Mouse (Mus musculus) neural tube, embryonic 11.5 days (tissue): ENCODE results near the gene Unkl. TPM values are rescaled to one million over a fixed set of nuclear protein-coding genes. Genes with fewer than 3 reads are reported as not detected.

Experiments used
- ATAC-seq: fragments of 200-750 bp; cut with Nextera tagmentation; 2 replicates; pipeline ENCODE4 v1.8.0; 2017; ENCODE audit warnings: moderate number of reproducible peaks, mild to moderate bottlenecking, moderate TSS enrichment, moderate library complexity; ENCODE audit not compliant: insufficient read depth, low FRiP score, low TSS enrichment
- DNase-seq: peaks from one replicate; pipeline ENCODE4 v3.0.0-alpha.2; 2015; ENCODE audit warnings: low spot score
- H3K27ac ChIP-seq: fragments of 300-500 bp; sonication (generic); 2 replicates; pipeline ENCODE4 v1.5.1; 2014; ENCODE audit warnings: low read depth, mild to moderate bottlenecking, low read length
- H3K27me3 ChIP-seq: fragments of 300-500 bp; sonication (generic); 2 replicates; pipeline ENCODE4 v1.6.1; 2014; ENCODE audit warnings: mild to moderate bottlenecking, low read length, mixed read lengths; ENCODE audit not compliant: control insufficient read depth, insufficient read depth
- H3K36me3 ChIP-seq: fragments of 300-500 bp; sonication (generic); 2 replicates; pipeline ENCODE4 v1.6.1; 2014; ENCODE audit warnings: mild to moderate bottlenecking, low read length, moderate library complexity, mixed read lengths; ENCODE audit not compliant: control insufficient read depth, insufficient read depth
- H3K4me1 ChIP-seq: fragments of 300-500 bp; sonication (generic); 2 replicates; pipeline ENCODE4 v1.6.1; 2014; ENCODE audit warnings: low read length, mixed read lengths; ENCODE audit not compliant: control insufficient read depth, insufficient read depth
- H3K4me2 ChIP-seq: fragments of 300-500 bp; sonication (generic); 2 replicates; pipeline ENCODE4 v1.6.1; 2014; ENCODE audit warnings: low read depth, mild to moderate bottlenecking, moderate library complexity
- H3K4me3 ChIP-seq: fragments of 300-500 bp; sonication (generic); 2 replicates; pipeline ENCODE4 v1.5.1; 2014; ENCODE audit warnings: low read depth, low read length
- H3K9ac ChIP-seq: fragments of 300-500 bp; sonication (generic); 2 replicates; pipeline ENCODE4 v1.6.1; 2014; ENCODE audit warnings: mild to moderate bottlenecking, low read length
- H3K9me3 ChIP-seq: fragments of 300-500 bp; sonication (generic); 2 replicates; pipeline ENCODE4 v1.6.1; 2016; ENCODE audit warnings: low read length; ENCODE audit not compliant: control insufficient read depth
- WGBS: fragments of 180-500 bp; shearing (Covaris S2); extraction: QIAGEN DNeasy Blood & Tissue Kit; methylation state at CpG from one replicate; pipeline ENCODE4 v1.1.7; 2014; 5-methylcytosine and 5-hydroxymethylcytosine counted together
- polyA plus RNA-seq: library from polyadenylated mRNA; unstranded; fragments of >200 nt; fragmentation: Nextera tagmentation; extraction: Ambion mirVana; gene quantifications from 2 replicates; pipeline ENCODE4 v1.2.1, GENCODE M21; 2014

Unkl gene
- polyA plus RNA-seq, 1 experiment from 2014 or later = 6.9 TPM

GRCm38 (mm10) chr17:25239695-25240636 lies 51.8 kb downstream of the Unkl start, which contains the start of the genes Gnptg and Tsr3:
TSS of gene Gnptg (minus strand) at chr17:25240124.
TSS of gene Tsr3 (plus strand) at chr17:25240170.
- Histone ChIP-seq H3K4me1 (peaks cover 8% of the 10 kb centered on the region), H3K27ac (peak within 1 kb of the TSS; percentile 49), H3K9me3 (no peaks in the 10 kb centered on the region), H3K36me3 (peaks cover 19% of the 10 kb centered on the region), H3K4me2 (peak within 1 kb of the TSS; percentile 89), H3K4me3 (peak within 1 kb of the TSS; percentile 85), H3K27me3 (no peaks in the 10 kb centered on the region), H3K9ac (peak within 1 kb of the TSS; percentile 85)
- WGBS = under 1% methylated on average over 80 of the region's 80 CpGs
- peak; percentile 75; the same call in 1 of the 2 replicates for ATAC-seq
- peak; percentile 91 for DNase-seq

- Histone ChIP-seq H3K4me1 (peaks cover 8% of the 10 kb centered on the region), H3K27me3 (no peaks in the 10 kb centered on the region), H3K4me2 (no peak overlapping the region), H3K9me3 (no peaks in the 10 kb centered on the region), H3K4me3 (no peak overlapping the region), H3K9ac (no peak overlapping the region), H3K36me3 (peaks cover 14% of the 10 kb centered on the region), H3K27ac (no peak overlapping the region)
- 90% methylated on average over 11 of the region's 11 CpGs for WGBS
- DNase-seq = no peak
- ATAC-seq = no peak
These were observed 55.1 kb downstream of the Unkl start for GRCm38 (mm10) chr17:25243131-25243780.

DNA sequence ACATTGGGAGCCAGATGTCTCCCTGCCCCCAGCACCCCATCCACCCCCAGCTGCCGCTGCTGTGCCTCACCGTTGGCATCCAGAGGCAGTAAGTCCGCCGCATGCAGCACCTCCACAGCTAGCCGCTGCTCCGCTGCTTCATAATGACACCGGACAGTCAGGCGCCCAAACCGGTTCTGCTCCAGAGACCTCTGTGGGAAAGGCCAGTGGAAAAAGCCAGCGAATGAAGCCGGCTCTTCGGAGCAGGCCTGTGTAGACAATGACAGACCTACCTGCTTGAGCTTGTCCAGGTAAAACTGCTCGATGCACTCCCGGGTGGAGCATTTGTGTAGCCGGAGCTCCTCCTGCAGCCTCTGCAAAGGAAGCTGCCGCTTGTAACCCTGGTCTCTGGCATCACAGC lies 56.0 kb downstream of the Unkl start:
- ATAC-seq = no peak
- Histone ChIP-seq H3K4me2 (no peak overlapping the region), H3K4me3 (no peak overlapping the region), H3K27ac (no peak overlapping the region), H3K36me3 (peaks cover 14% of the 10 kb centered on the region), H3K9ac (no peak overlapping the region), H3K9me3 (no peaks in the 10 kb centered on the region), H3K4me1 (peaks cover 5% of the 10 kb centered on the region), H3K27me3 (no peaks in the 10 kb centered on the region)
- DNase-seq = no peak
- WGBS = 85% methylated on average over 16 of the region's 16 CpGs

DNA sequence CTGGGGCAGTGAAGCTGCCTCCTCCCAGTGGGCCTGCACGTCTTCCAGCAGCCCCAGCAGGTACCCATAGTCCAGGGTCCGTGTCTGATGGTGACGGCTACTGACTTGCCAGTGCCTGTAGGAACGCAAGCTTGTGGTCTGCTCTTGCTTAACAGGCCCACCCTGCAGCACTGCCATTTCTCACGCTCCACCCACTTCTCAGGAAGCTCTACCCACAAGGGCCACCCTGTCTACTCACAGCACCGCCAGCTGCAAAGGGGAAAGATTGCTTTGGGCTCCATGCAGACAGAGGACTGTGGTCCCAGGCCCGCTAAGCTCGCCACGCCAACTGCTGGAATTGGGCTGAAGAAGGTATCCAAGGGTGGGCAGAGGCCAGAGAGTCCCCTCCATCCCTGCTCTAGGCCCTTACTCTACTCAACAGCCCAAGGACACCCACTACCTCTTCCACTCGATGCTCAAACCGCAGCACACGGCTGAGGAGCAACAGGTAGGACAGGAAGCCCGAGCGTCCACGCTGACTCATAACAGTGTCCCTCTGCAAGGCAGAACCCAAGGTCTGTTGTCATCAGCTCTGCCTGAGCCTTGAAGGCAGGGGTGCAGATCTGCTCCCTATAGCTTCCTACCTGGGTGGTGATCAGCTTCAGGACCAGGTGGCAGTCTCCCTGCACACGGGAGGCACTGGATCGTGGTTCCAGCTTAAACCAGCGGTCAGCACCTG lies 60.0 kb downstream of the Unkl start:
- 0 out of 2 replicates have a peak, but pooled peaks cover 2% of the 10 kb centered on the region for H3K4me1 ChIP-seq
- no peak overlapping the region for H3K27ac ChIP-seq
- no peak overlapping the region for H3K4me2 ChIP-seq
- WGBS = 83% methylated on average over 18 of the region's 18 CpGs
- no peak for ATAC-seq
- H3K9ac ChIP-seq = no peak overlapping the region
- no peaks in the 10 kb centered on the region for H3K9me3 ChIP-seq
- no peaks in the 10 kb centered on the region for H3K27me3 ChIP-seq
- peaks cover 11% of the 10 kb centered on the region for H3K36me3 ChIP-seq
- H3K4me3 ChIP-seq = no peak overlapping the region
- no peak for DNase-seq

GRCm38 (mm10) chr17:25250181-25250835 lies 62.1 kb downstream of the Unkl start:
- no peaks in the 10 kb centered on the region for H3K36me3 ChIP-seq
- H3K27ac ChIP-seq = no peak overlapping the region
- peaks cover 6% of the 10 kb centered on the region for H3K27me3 ChIP-seq
- H3K4me2 ChIP-seq = no peak overlapping the region
- H3K9me3 ChIP-seq = no peaks in the 10 kb centered on the region
- no peak overlapping the region for H3K4me3 ChIP-seq
- whole genome bisulfite sequencing = 78% methylated on average over 8 of the region's 8 CpGs
- H3K4me1 ChIP-seq = peaks cover 9% of the 10 kb centered on the region; the same call in 1 of the 2 replicates
- no peak for DNase-seq
- H3K9ac ChIP-seq = no peak overlapping the region
- no peak for ATAC-seq

GRCm38 (mm10) chr17:25252643-25253042 lies 64.4 kb downstream of the Unkl start:
- Histone ChIP-seq H3K4me3 (no peak overlapping the region), H3K27ac (no peak overlapping the region), H3K4me2 (no peak overlapping the region), H3K36me3 (no peaks in the 10 kb centered on the region), H3K9me3 (no peaks in the 10 kb centered on the region), H3K4me1 (peaks cover 18% of the 10 kb centered on the region), H3K27me3 (peaks cover 17% of the 10 kb centered on the region), H3K9ac (no peak overlapping the region)
- DNase-seq (peak; percentile 24), ATAC-seq (no peak)
- WGBS = 38% methylated on average over 3 of the region's 3 CpGs

GRCm38 (mm10) chr17:25253760-25254159 lies 65.6 kb downstream of the Unkl start:
- WGBS = 34% methylated on average over 10 of the region's 10 CpGs
- Histone ChIP-seq H3K9ac (peak overlapping the region; percentile 29; the same call in 1 of the 2 replicates), H3K27ac (no peak overlapping the region), H3K27me3 (peaks cover 17% of the 10 kb centered on the region), H3K4me2 (0 out of 2 replicates have a peak overlapping the region, but pooled peaks have one; percentile 9), H3K9me3 (no peaks in the 10 kb centered on the region), H3K4me3 (no peak overlapping the region), H3K4me1 (peaks cover 18% of the 10 kb centered on the region), H3K36me3 (no peaks in the 10 kb centered on the region)
- ATAC-seq (no peak), DNase-seq (peak; percentile 29)

- no peak for ATAC-seq
These were observed 66.9 kb downstream of the Unkl start for GRCm38 (mm10) chr17:25255110-25255509.

More at GRCm38 (mm10) chr17:25255110-25255509, 66.9 kb downstream of the Unkl start:
- no peak for DNase-seq
- no peaks in the 10 kb centered on the region for H3K36me3 ChIP-seq
- H3K9ac ChIP-seq = no peak overlapping the region
- H3K4me1 ChIP-seq = peaks cover 18% of the 10 kb centered on the region
- no peaks in the 10 kb centered on the region for H3K9me3 ChIP-seq
- peaks cover 17% of the 10 kb centered on the region for H3K27me3 ChIP-seq
- no peak overlapping the region for H3K4me3 ChIP-seq
- H3K4me2 ChIP-seq = no peak overlapping the region
- whole genome bisulfite sequencing = 64% methylated on average over 2 of the region's 2 CpGs
- H3K27ac ChIP-seq = no peak overlapping the region
